Mouse (Mus musculus) CD4-positive, CD25-positive, alpha-beta regulatory T cell, adult 4 months (primary cell): ENCODE measurements around the gene Fhit. TPM values are rescaled to one million over a fixed set of nuclear protein-coding genes. Genes with fewer than 3 reads are reported as not detected.

Source experiments
- ATAC-seq: one replicate; pipeline ENCODE4 v1.8.0; 2017
- polyA plus RNA-seq, 2 experiments: library from polyadenylated mRNA; unstranded; fragments of 100-300 nt; shearing (Covaris generic); gene quantifications; one replicate each; pipeline ENCODE4 v1.2.1; 2017

Fhit gene
- polyA plus RNA-seq, 2 experiments from 2014 or later, result 5.6 to 8.4 TPM

- ATAC-seq, result no peak
These were observed 1578.3 kb downstream of the Fhit start for GRCm38 (mm10) chr14:9583227-9584155.

GRCm38 (mm10) chr14:9556333-9556732, 1605.5 kb downstream of the Fhit start:
- ATAC-seq, result no peak

GRCm38 (mm10) chr14:9555807-9556206, 1606.0 kb downstream of the Fhit start:
- no peak for ATAC-seq

GRCm38 (mm10) chr14:9552149-9552548, 1609.7 kb downstream of the Fhit start:
- ATAC-seq, result no peak

GRCm38 (mm10) chr14:9547952-9548351, 1613.9 kb downstream of the Fhit start:
- ATAC-seq, result no peak

- no peak for ATAC-seq
These were observed 1617.5 kb downstream of the Fhit start for GRCm38 (mm10) chr14:9544364-9544763.

- no peak for ATAC-seq
These were observed 1626.3 kb downstream of the Fhit start for GRCm38 (mm10) chr14:9535491-9535890.

GRCm38 (mm10) chr14:9529247-9529646, 1632.6 kb downstream of the Fhit start:
- ATAC-seq, result no peak

GRCm38 (mm10) chr14:9526136-9526535, 1635.7 kb downstream of the Fhit start:
- no peak for ATAC-seq

GRCm38 (mm10) chr14:9517651-9518050, 1644.2 kb downstream of the Fhit start:
- no peak for ATAC-seq

- no peak for ATAC-seq
These were observed 1652.2 kb downstream of the Fhit start for GRCm38 (mm10) chr14:9509678-9510077.

Other genes starting within 250 kb of the Fhit start
- gene Gm3839, start 194.7 kb upstream of the Fhit start, polyA plus RNA-seq, result 1 to 10 TPM; 2.5 to 3.1 TPM